Mouse (Mus musculus) liver, embryonic 16.5 days (tissue): ENCODE measurements around the gene Adgrv1. TPM values are rescaled to one million over a fixed set of nuclear protein-coding genes. Genes with fewer than 3 reads are reported as not detected.
A peak's percentile ranks its signal among the peaks of the same experiment; 100 is the strongest.

ENCODE experiments used
- ATAC-seq: fragments of 200-750 bp; cut with Nextera tagmentation; 2 replicates; pipeline ENCODE4 v1.8.0; 2017; ENCODE audit warnings: low read depth, mild to moderate bottlenecking, moderate number of reproducible peaks, moderate library complexity
- H3K27ac ChIP-seq: fragments of 300-500 bp; sonication (generic); 2 replicates; pipeline ENCODE4 v1.5.1; 2014; ENCODE audit warnings: mild to moderate bottlenecking, low read length
- H3K27me3 ChIP-seq: fragments of 300-500 bp; sonication (generic); 2 replicates; pipeline ENCODE4 v1.6.1; 2014; ENCODE audit warnings: low read depth, low read length, mixed read lengths; ENCODE audit not compliant: control insufficient read depth, insufficient read depth
- H3K36me3 ChIP-seq: fragments of 300-500 bp; sonication (generic); 2 replicates; pipeline ENCODE4 v1.6.1; 2014; ENCODE audit warnings: mild to moderate bottlenecking; ENCODE audit not compliant: control insufficient read depth, insufficient read depth
- H3K4me1 ChIP-seq: fragments of 300-500 bp; sonication (generic); 2 replicates; pipeline ENCODE4 v1.6.1; 2014; ENCODE audit warnings: low read depth, low read length, mixed read lengths; ENCODE audit not compliant: control insufficient read depth
- H3K4me2 ChIP-seq: fragments of 300-500 bp; sonication (generic); 2 replicates; pipeline ENCODE4 v1.6.1; 2014; ENCODE audit warnings: low read depth, low read length, mixed read lengths
- H3K4me3 ChIP-seq: fragments of 300-500 bp; sonication (generic); 2 replicates; pipeline ENCODE4 v1.5.1; 2014; ENCODE audit warnings: low read depth, mild to moderate bottlenecking, low read length
- H3K9ac ChIP-seq: fragments of 300-500 bp; sonication (generic); 2 replicates; pipeline ENCODE4 v1.6.1; 2014; ENCODE audit warnings: low read depth, low read length
- H3K9me3 ChIP-seq: fragments of 300-500 bp; sonication (generic); replicated peaks from 2 replicates; pipeline ENCODE4 v1.6.1; 2016; ENCODE audit warnings: low read length; ENCODE audit not compliant: control insufficient read depth
- WGBS: fragments of 180-500 bp; shearing (Covaris S2); extraction: QIAGEN DNeasy Blood & Tissue Kit; methylation state at CpG from one replicate; pipeline ENCODE4 v1.1.7; 2014; ENCODE audit not compliant: insufficient replicate concordance; 5-methylcytosine and 5-hydroxymethylcytosine counted together
- polyA plus RNA-seq: library from polyadenylated mRNA; unstranded; fragments of >200 nt; fragmentation: Nextera tagmentation; extraction: Ambion mirVana; gene quantifications from 2 replicates; pipeline ENCODE4 v1.2.1, GENCODE M21; 2015

Gene Adgrv1
- polyA plus RNA-seq, 1 experiment from 2014 or later = 0.17 TPM

DNA sequence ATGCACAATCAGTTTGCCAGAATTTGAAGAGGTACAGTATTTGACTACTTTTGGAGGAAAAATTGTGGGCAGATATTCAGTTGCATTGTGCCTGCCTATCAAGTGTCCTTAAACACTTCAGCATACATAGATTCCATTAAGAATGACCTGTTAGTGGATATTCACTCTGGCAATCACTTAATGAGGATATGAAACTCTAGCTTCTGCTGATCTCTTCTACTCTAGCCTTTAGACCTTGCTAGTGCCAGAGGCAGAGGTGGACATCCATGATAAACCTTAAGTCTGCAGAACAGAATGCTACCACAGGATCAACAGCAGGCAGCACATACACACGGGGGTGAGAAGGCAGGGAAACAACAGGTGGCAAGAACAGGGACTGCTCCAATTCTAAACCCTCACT is 488.5 kb downstream of the Adgrv1 start:
- Histone ChIP-seq H3K9ac (no peak overlapping the region), H3K9me3 (no peaks in the 10 kb centered on the region), H3K27ac (no peak overlapping the region), H3K36me3 (no peaks in the 10 kb centered on the region), H3K4me1 (no peaks in the 10 kb centered on the region), H3K27me3 (no peaks in the 10 kb centered on the region), H3K4me3 (no peak overlapping the region), H3K4me2 (no peak overlapping the region)
- WGBS = 39% methylated on average over 1 of the region's 1 CpGs
- no peak for ATAC-seq

DNA sequence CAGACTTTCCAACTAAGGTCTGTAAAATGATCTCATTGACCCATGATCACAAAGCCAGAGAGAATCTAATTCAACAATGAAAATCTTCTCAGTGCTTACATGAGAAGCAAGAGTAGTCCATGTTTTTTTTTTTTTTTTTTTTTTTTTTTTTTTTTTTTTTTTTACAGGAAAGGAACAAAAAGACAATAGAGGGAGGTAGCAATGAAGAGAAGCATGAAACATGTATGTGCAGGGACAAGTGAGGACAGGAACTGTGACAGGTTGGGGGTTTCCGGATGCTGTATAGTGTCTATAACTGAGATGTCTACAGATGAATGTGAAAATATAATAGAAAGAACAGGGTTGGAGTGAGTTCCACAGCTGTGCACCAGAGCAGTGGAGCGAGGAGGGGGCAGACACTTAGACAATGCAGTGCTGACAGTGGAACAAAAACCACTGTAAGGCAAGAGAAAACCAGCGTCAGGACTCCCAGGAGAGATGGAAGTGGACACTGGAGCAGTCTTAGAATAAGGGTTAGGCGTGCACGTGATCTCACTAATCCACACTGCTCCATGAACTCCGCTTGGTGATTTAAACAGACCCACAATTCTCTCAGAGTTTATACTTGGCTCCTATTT is 490.6 kb downstream of the Adgrv1 start:
- no peaks in the 10 kb centered on the region for H3K4me1 ChIP-seq
- H3K36me3 ChIP-seq = no peaks in the 10 kb centered on the region
- no peaks in the 10 kb centered on the region for H3K27me3 ChIP-seq
- ATAC-seq = no peak
- no peak overlapping the region for H3K4me3 ChIP-seq
- no peak overlapping the region for H3K27ac ChIP-seq
- WGBS = 61% methylated on average over 6 of the region's 6 CpGs
- H3K4me2 ChIP-seq = no peak overlapping the region
- no peaks in the 10 kb centered on the region for H3K9me3 ChIP-seq
- no peak overlapping the region for H3K9ac ChIP-seq

DNA sequence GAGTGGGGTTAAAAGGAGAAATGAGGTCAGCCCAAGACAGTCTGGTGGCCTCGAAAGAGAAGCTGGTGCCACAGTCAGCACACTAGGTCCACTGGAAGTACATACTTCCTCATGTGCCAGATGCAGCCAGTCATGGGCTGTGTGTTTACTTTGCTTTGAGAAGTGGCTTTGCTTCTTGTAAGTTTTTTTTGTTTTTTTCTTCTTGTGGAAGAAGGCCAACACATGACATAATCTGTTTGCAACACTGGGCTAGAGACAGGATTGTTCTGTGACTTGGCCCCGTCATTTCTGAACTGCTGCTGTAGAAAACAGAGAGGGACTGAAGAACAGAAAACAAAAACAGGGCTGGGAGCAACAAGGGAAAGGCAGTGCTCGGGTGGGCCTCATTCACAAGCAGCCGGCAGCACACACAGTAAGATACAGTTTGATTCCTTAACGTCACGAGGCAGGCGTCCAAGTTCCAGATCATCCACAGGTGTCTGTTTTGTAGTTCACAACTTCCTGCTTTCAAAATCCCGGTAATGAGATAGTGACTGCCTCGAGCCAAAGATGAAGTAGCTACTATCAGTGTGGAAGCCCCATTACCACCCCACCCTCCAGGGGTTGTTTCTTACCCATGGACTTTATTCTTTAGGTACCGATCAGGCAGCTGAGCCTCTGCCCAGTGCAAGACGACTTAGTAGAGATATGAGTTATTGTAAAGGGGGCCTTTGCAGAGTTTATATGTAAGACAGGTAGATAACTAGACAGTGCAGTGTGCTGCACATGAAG is 496.1 kb downstream of the Adgrv1 start:
- WGBS = 32% methylated on average over 11 of the region's 11 CpGs
- Histone ChIP-seq H3K27me3 (no peaks in the 10 kb centered on the region), H3K27ac (peak overlapping the region; percentile 22; the same call in 1 of the 2 replicates), H3K9me3 (no peaks in the 10 kb centered on the region), H3K4me1 (peaks cover under 1% of the 10 kb centered on the region; the same call in 1 of the 2 replicates), H3K4me2 (no peak overlapping the region), H3K9ac (no peak overlapping the region), H3K36me3 (no peaks in the 10 kb centered on the region), H3K4me3 (no peak overlapping the region)
- 0 out of 2 replicates have a peak, but pooled peaks have one; percentile 47 for ATAC-seq

DNA sequence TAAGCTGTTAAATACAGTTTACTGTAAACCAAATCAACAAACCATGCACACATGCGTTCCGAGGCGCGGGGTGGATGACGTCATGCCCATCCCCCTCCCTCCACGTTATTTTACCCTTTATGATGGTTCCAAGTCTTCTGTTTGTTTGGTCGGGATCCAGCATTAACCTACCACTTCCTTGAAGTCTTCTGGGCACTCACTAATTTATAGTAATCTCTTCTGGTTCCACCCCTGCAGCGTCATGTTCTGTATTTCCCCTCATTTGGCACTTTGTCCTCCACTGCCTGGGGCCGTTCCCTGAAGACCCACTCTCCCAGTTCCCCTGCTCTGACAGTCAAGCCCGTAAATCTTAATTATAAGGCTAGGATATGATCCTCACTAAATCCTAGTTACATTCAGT is 497.0 kb downstream of the Adgrv1 start:
- H3K36me3 ChIP-seq = no peaks in the 10 kb centered on the region
- no peak overlapping the region for H3K4me3 ChIP-seq
- 70% methylated on average over 10 of the region's 10 CpGs for WGBS
- no peak for ATAC-seq
- no peaks in the 10 kb centered on the region for H3K9me3 ChIP-seq
- no peaks in the 10 kb centered on the region for H3K27me3 ChIP-seq
- H3K9ac ChIP-seq = no peak overlapping the region
- H3K4me1 ChIP-seq = peaks cover 3% of the 10 kb centered on the region
- H3K27ac ChIP-seq = 0 out of 2 replicates have a peak overlapping the region, but pooled peaks have one; percentile 10
- no peak overlapping the region for H3K4me2 ChIP-seq

DNA sequence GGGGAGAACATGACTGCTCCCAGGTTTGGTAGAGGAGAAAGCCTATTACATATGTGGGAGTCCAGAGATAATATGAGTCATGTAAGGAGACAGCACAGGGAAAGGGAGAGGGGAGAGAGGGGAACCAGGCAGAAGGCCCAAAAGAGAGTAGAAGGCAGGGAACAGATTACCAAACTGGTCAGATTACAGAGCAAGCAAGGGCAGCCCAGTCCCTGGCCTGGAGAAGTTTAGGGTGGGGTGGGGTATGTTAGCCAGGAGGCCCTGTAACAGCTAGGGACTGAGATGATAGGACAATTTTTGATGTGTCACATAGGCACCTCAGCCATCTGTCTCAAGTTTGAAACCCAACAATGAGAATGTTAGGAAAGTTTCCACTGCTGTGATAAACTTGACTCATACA is 498.5 kb downstream of the Adgrv1 start:
- H3K27ac ChIP-seq = no peak overlapping the region
- ATAC-seq = no peak
- H3K9ac ChIP-seq = no peak overlapping the region
- no peaks in the 10 kb centered on the region for H3K9me3 ChIP-seq
- no peak overlapping the region for H3K4me3 ChIP-seq
- H3K4me1 ChIP-seq = peaks cover 3% of the 10 kb centered on the region
- no peak overlapping the region for H3K4me2 ChIP-seq
- no peaks in the 10 kb centered on the region for H3K27me3 ChIP-seq
- no peaks in the 10 kb centered on the region for H3K36me3 ChIP-seq

DNA sequence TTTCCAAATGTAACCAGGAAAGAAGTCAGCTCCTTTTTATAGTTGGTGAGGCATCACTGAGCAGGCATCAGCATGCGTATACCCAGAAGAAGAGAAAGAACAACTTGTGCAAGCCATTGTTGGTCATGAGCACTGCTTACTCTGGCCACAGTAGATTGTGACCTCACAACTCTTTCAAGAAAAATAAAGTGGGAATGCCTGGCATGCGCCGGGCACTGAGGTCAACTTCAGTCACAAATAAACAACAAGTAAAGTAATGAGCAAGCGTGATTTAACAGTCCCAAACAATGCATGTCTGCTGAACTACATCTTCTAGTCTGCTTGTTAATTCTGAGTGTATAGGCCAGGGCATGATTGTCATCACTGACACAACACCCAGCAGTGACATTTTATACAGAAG is 499.6 kb downstream of the Adgrv1 start:
- no peak overlapping the region for H3K4me2 ChIP-seq
- peaks cover 3% of the 10 kb centered on the region for H3K4me1 ChIP-seq
- no peak for ATAC-seq
- H3K4me3 ChIP-seq = no peak overlapping the region
- H3K27me3 ChIP-seq = no peaks in the 10 kb centered on the region
- H3K9me3 ChIP-seq = no peaks in the 10 kb centered on the region
- no peak overlapping the region for H3K27ac ChIP-seq
- no peak overlapping the region for H3K9ac ChIP-seq
- WGBS = 66% methylated on average over 4 of the region's 4 CpGs
- no peaks in the 10 kb centered on the region for H3K36me3 ChIP-seq

DNA sequence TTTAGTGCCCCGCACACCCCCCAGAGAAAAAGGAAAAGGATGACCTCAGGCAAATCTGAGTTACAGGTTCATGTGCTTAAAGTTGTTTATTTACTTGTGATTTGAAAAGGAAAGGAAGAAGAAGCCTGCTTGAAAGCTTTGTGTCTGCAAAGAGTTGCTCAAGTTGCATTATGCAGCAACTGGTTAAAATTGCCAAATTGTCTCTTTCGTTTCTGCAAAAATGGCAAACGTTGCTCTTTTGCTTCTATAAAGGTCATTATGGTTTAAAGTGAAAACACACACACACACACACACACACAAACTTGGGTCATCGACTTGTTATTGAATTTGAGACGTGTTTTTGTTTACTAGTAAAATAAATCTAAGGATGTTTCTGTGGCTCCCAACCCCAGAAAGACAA is 500.3 kb downstream of the Adgrv1 start:
- H3K4me3 ChIP-seq = no peak overlapping the region
- no peaks in the 10 kb centered on the region for H3K9me3 ChIP-seq
- H3K36me3 ChIP-seq = no peaks in the 10 kb centered on the region
- no peak overlapping the region for H3K27ac ChIP-seq
- H3K4me2 ChIP-seq = no peak overlapping the region
- H3K4me1 ChIP-seq = peaks cover 3% of the 10 kb centered on the region
- ATAC-seq = no peak
- WGBS = 44% methylated on average over 5 of the region's 5 CpGs
- no peak overlapping the region for H3K9ac ChIP-seq
- no peaks in the 10 kb centered on the region for H3K27me3 ChIP-seq

DNA sequence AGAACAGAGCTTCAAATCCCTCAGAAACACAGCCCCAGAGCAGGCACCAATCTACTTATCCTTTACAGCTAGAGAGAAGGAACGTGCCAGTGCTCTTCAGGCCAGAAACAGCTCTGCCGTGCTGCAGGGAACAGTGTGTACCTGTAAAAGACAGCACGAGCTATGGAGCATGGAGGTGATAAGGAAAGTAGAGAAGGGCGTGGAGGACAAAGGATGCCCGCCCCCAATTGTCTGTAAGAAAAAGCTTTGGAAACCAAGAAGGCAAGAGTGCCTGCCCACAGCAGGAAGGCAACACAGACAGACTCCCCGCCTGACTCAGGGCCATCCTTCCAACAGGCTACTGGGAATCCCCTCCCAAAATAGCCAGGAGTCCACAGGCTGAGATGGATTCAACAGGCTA is 501.1 kb downstream of the Adgrv1 start:
- H3K4me2 ChIP-seq = no peak overlapping the region
- H3K36me3 ChIP-seq = no peaks in the 10 kb centered on the region
- WGBS = 28% methylated on average over 6 of the region's 6 CpGs
- H3K9ac ChIP-seq = no peak overlapping the region
- no peaks in the 10 kb centered on the region for H3K9me3 ChIP-seq
- ATAC-seq = peak; percentile 65
- H3K27me3 ChIP-seq = no peaks in the 10 kb centered on the region
- peak overlapping the region; percentile 30; the same call in 1 of the 2 replicates for H3K27ac ChIP-seq
- H3K4me1 ChIP-seq = peaks cover 3% of the 10 kb centered on the region
- H3K4me3 ChIP-seq = no peak overlapping the region

DNA sequence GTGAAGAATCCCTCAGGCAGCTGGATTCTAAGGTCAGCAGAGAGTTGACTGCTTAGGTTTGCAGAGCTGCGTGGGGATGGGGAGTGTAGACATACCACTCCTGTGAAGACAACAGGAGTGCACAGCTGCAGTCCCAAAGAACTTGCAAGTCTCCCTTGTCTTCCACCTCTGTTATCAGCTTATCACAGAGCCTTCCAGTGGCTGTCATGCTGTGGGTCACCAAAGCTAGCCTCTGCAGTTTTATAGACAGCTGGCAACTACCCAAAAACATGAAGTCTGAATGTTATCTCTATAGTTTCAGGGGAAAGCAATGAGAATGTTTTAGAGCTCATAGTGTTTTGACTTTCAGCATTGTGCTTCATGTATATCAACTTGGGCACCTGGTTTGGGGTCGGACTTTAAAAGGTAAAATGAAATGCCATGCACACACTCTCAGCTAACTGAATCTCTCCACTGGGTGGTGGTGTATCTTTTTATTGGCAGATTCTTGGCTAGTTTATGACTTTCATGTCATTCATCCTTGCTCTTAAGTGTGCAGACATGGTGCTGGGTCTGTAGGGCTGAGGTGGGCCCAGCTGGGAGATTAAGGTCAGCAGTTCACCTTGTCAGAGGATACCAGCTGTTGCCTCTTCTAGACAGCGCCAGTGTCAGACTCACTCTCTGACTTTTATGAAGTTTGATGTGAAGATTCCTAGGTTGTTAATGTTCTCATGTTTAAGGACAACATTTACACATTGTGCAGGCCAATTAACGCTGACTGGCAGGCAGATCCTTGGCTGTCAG is 502.0 kb downstream of the Adgrv1 start:
- 0 out of 2 replicates have a peak overlapping the region, but pooled peaks have one; percentile 38 for H3K27ac ChIP-seq
- H3K4me1 ChIP-seq = peaks cover 3% of the 10 kb centered on the region
- H3K4me3 ChIP-seq = no peak overlapping the region
- no peak overlapping the region for H3K4me2 ChIP-seq
- WGBS = 44% methylated on average over 4 of the region's 4 CpGs
- peak; percentile 64 for ATAC-seq
- H3K36me3 ChIP-seq = no peaks in the 10 kb centered on the region
- no peaks in the 10 kb centered on the region for H3K9me3 ChIP-seq
- H3K27me3 ChIP-seq = no peaks in the 10 kb centered on the region
- H3K9ac ChIP-seq = no peak overlapping the region
